Mouse (Mus musculus): ENCODE measurements around the gene Spink4.

DNA sequence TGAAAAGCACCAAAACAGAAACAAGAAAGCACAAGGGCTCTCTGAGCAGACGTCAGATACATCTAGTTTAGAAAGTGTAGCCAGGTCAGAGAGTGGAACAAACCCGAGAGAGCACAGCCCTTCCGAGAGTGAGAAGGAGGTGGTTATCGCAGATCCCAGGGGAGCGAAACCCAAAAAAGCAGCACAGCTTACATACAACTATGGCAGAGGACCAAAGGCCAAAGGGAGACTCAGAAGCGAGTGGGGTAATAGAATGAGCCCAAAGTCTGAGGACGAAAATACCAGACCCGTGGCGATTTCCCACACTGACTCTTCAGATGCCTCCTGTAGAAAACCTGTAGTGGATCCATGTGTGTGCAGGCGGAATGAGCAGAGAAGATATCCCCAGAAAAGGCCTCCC, 56.8 kb downstream of the Spink4 start:
- TF ChIP-seq CTCF (IDR thresholded peaks at IDR 0.05; ENCODE audit: control insufficient read depth, insufficient read depth, insufficient read length) (no peak), MYOD1 (IDR thresholded peaks at IDR 0.05; ENCODE audit: control insufficient read depth, insufficient read length, low read depth) (no peak), MAX (IDR thresholded peaks at IDR 0.05) (no peak), CEBPB (IDR thresholded peaks at IDR 0.05; ENCODE audit: low read depth) (no peak), USF1 (IDR thresholded peaks at IDR 0.05; ENCODE audit: low read depth) (no peak), MYOG (IDR thresholded peaks at IDR 0.05; ENCODE audit: control insufficient read depth, extremely low read depth, insufficient read length) (no peak)

All from C2C12 (cell line).